Mouse (Mus musculus): Measurements from ENCODE around the gene Ppp1ca.

Gene Ppp1ca

GRCm38 (mm10) chr19:4191528-4192250, at the start of gene Ppp1ca:
TSS of gene Ppp1ca (plus strand) at chr19:4192065.
- DNase-seq (ENCODE audit: low read depth, low spot score), result peak; percentile 91

- no peak for DNase-seq (ENCODE audit: low read depth, low spot score)
Observed at GRCm38 (mm10) chr19:4142416-4143173, 49.3 kb upstream of the Ppp1ca start.

- DNase-seq (ENCODE audit: low read depth, low spot score), result no peak
Observed at GRCm38 (mm10) chr19:4143759-4144268, 48.1 kb upstream of the Ppp1ca start, which contains the start of gene Cabp4. TSS of gene Cabp4 (minus strand) at chr19:4144033.

GRCm38 (mm10) chr19:4144550-4145498, 47.0 kb upstream of the Ppp1ca start:
- no peak for DNase-seq (ENCODE audit: low read depth, low spot score)

GRCm38 (mm10) chr19:4145936-4146335, 45.9 kb upstream of the Ppp1ca start:
- peak; percentile 38 for DNase-seq (ENCODE audit: low read depth, low spot score)

- DNase-seq (ENCODE audit: low read depth, low spot score), result no peak
Observed at GRCm38 (mm10) chr19:4146366-4147021, 45.4 kb upstream of the Ppp1ca start.

- no peak for DNase-seq (ENCODE audit: low read depth, low spot score)
Observed at GRCm38 (mm10) chr19:4147022-4147405, 44.9 kb upstream of the Ppp1ca start.

- no peak for DNase-seq (ENCODE audit: low read depth, low spot score)
Observed at GRCm38 (mm10) chr19:4147782-4148490, 43.9 kb upstream of the Ppp1ca start.

- peak; percentile 92 for DNase-seq (ENCODE audit: low read depth, low spot score)
Observed at GRCm38 (mm10) chr19:4148491-4148806, 43.4 kb upstream of the Ppp1ca start, which contains the start of gene Coro1b. TSS of gene Coro1b (plus strand) at chr19:4148619.

GRCm38 (mm10) chr19:4148819-4149218, 43.0 kb upstream of the Ppp1ca start:
- DNase-seq (ENCODE audit: low read depth, low spot score), result no peak

GRCm38 (mm10) chr19:4149283-4149682, 42.6 kb upstream of the Ppp1ca start:
- no peak for DNase-seq (ENCODE audit: low read depth, low spot score)

GRCm38 (mm10) chr19:4149764-4150461, 42.0 kb upstream of the Ppp1ca start:
- no peak for DNase-seq (ENCODE audit: low read depth, low spot score)

- DNase-seq (ENCODE audit: low read depth, low spot score), result no peak
Observed at GRCm38 (mm10) chr19:4150567-4151487, 41.0 kb upstream of the Ppp1ca start.

- no peak for DNase-seq (ENCODE audit: low read depth, low spot score)
Observed at GRCm38 (mm10) chr19:4151488-4151860, 40.4 kb upstream of the Ppp1ca start.

GRCm38 (mm10) chr19:4151898-4152297, 40.0 kb upstream of the Ppp1ca start:
- DNase-seq (ENCODE audit: low read depth, low spot score), result peak; percentile 46

- no peak for DNase-seq (ENCODE audit: low read depth, low spot score)
Observed at GRCm38 (mm10) chr19:4152445-4153231, 39.2 kb upstream of the Ppp1ca start.

GRCm38 (mm10) chr19:4153232-4153654, 38.6 kb upstream of the Ppp1ca start, which contains the start of gene Ptprcap:
TSS of gene Ptprcap (plus strand) at chr19:4153604.
- DNase-seq (ENCODE audit: low read depth, low spot score), result no peak

Data from ES-CJ7 (cell line).